Mouse (Mus musculus): ENCODE measurements around the gene Cstf3. TPM values are rescaled to one million over a fixed set of nuclear protein-coding genes. Genes with fewer than 3 reads are reported as not detected.

Cstf3 gene
- total RNA-seq, 1 experiment from 2014 or later: 25.9 TPM

- no peak for ATAC-seq (replicated peaks; ENCODE audit: insufficient number of reproducible peaks, low FRiP score, low TSS enrichment, poor library complexity, severe bottlenecking)
These were observed 112.8 kb downstream of the Cstf3 start for GRCm38 (mm10) chr2:104703158-104703557.

- ATAC-seq (replicated peaks; ENCODE audit: insufficient number of reproducible peaks, low FRiP score, low TSS enrichment, poor library complexity, severe bottlenecking): no peak
These were observed 114.0 kb downstream of the Cstf3 start for GRCm38 (mm10) chr2:104704355-104704754.

GRCm38 (mm10) chr2:104709786-104710337 lies 119.5 kb downstream of the Cstf3 start:
- no peak for ATAC-seq (replicated peaks; ENCODE audit: insufficient number of reproducible peaks, low FRiP score, low TSS enrichment, poor library complexity, severe bottlenecking)

- no peak for ATAC-seq (replicated peaks; ENCODE audit: insufficient number of reproducible peaks, low FRiP score, low TSS enrichment, poor library complexity, severe bottlenecking)
These were observed 120.5 kb downstream of the Cstf3 start for GRCm38 (mm10) chr2:104710670-104711370.

- peak; percentile 50 for ATAC-seq (replicated peaks; ENCODE audit: insufficient number of reproducible peaks, low FRiP score, low TSS enrichment, poor library complexity, severe bottlenecking)
These were observed 121.5 kb downstream of the Cstf3 start, which contains the start of gene Tcp11l1 for GRCm38 (mm10) chr2:104711585-104712485. Gene Tcp11l1, minus strand, starts transcription at chr2:104712169.

GRCm38 (mm10) chr2:104712486-104712809 lies 122.1 kb downstream of the Cstf3 start:
- ATAC-seq (replicated peaks; ENCODE audit: insufficient number of reproducible peaks, low FRiP score, low TSS enrichment, poor library complexity, severe bottlenecking): no peak

GRCm38 (mm10) chr2:104714254-104714691 lies 124.0 kb downstream of the Cstf3 start:
- no peak for ATAC-seq (replicated peaks; ENCODE audit: insufficient number of reproducible peaks, low FRiP score, low TSS enrichment, poor library complexity, severe bottlenecking)

Other genes starting within 250 kb of the Cstf3 start
- gene D430041D05Rik, start 179.5 kb upstream of the Cstf3 start, total RNA-seq (2017): not detected in 3 replicates
- 48.7 to 59.8 TPM (median 57.8 TPM) in 3 replicates for gene Hipk3, start 96.1 kb upstream of the Cstf3 start, total RNA-seq (2017)
- gene Tcp11l1, start 121.6 kb downstream of the Cstf3 start, total RNA-seq (2017): 2.6 to 5.0 TPM (median 3.4 TPM) in 3 replicates
- not detected in 3 replicates for gene Pin1rt1, start 125.9 kb downstream of the Cstf3 start, total RNA-seq (2017)
- 0.75 to 3.1 TPM (median 0.87 TPM) in 3 replicates for gene Depdc7, start 152.4 kb downstream of the Cstf3 start, total RNA-seq (2017)
- gene Qser1, start 226.2 kb downstream of the Cstf3 start, total RNA-seq (2017): 4.3 to 6.5 TPM (median 4.5 TPM) in 3 replicates